Mouse (Mus musculus): ENCODE results near the gene Tef. TPM values are rescaled to one million over a fixed set of nuclear protein-coding genes. Genes with fewer than 3 reads are reported as not detected.

Tef gene
- polyA plus RNA-seq (2015; fragmentation: Nextera tagmentation; extraction: Ambion mirVana) = 48.0 and 51.4 TPM in 2 replicates

DNA sequence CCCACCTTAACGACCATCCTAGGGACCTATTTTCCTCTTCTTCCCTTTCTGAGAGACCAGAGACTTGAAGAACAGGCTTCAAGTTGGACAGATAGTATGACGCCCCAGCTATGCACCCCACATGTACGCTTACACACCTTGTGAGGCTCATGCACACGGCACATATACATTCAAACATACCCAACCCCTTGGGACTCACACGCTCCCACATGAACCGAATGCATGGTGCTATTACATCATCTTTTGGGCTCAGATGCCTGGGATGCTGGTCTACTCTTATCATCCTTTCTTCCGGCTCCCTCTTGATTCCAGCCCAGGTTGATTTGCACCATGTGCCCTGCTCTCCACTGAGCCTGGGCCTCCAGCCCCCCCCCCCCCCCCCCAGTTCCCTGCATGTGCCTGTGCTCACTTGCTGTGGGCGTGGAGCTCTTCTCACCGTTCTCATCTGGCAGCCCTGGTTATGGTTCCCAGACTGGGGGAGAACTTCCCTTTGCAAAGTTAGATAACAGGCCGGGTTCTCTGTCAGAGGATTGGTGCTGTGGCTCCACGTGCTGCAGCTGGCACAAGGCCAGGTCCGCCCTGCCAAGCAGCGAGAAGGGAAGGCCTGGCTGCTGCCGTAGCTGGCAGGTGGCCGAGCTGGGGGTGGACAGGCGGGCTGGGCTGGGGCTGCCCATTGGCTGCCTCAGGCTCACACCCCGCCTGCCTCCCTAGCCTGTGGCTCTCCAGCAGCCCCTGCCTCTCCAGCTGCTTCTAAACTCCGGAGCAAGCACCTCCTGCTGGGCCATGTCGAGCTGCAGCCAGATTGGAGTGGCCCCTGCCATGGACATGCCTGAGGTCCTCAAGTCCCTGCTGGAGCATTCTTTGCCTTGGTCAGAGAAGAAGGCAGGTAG is at the start of gene Tef:
TSS of gene Tef (plus strand) at position 421 of the 890 bp plus-strand sequence.

DNA sequence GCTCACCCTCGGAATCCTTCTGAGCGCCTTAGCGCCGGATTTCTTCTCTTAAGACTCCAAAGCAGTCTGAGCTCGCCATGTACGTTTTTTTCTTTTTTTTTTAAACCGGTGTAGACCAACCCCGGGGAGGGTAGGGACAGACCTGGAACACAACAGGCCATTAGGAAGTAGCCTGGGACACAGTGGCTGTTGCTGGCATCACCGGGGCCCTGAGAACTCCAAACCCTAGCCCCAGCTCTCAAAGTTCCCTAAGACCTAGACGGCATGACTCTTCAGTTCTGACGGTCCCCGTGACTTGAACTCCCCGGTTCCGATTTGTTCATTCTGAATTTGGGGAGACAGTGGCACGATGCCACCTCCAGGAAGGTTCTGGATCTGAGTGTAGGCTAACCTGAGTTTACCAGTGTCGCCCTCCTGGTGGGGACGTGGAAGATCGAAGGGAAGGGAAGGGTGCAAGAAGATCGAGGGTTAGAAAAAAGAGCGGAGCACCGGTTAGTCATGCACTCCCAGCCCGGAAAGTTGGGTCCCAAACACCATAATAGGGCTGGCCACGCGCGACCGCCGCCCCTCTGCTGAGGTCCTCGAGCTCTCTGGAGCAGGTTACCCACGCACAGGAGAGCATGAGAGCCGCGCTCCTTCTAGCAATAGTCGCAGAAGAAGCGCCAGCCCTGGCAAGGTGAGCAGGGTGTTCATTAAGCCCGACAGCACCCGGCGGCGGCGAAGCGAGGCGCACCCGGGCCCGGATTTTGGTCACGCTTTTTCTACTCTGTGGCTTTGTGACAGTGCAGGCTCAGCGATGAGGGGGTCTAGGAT is 56.5 kb downstream of the Tef start, which contains the start of gene Tob2:
TSS of gene Tob2 (minus strand) at position 280 of the 813 bp plus-strand sequence.

DNA sequence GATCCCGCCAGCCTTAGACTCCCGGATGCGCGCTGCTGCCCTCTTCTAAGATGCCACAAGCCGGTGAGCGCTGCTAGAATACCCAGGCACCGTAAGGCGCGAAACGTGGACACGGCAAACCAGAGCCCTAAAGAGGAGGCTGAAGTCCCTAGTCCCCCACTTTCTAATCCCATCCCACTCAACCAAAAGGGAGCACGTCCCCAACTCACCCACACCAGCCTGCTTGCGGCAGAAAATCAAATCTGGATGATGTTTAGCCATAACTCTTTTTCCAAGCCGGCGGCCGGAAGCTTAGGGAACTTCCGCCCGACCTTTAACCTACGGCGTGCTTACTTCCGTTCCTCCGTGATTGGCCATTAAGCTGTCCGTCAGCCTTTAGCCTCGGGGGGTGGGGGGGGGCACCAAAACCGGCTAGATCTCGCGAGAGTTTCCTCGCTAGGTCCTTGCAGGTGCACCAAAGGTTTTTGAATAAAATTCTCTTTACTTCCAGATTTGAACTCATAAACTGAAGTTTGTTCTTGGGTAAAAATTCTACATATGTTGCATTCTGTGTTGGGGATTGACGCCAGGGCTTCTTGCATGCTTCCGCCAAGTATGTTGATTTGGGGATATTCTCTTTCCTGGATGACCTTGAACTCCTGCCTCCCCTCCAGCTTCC is 69.5 kb downstream of the Tef start, which contains the start of gene Phf5a:
TSS of gene Phf5a (minus strand) at position 308 of the 658 bp plus-strand sequence.

DNA sequence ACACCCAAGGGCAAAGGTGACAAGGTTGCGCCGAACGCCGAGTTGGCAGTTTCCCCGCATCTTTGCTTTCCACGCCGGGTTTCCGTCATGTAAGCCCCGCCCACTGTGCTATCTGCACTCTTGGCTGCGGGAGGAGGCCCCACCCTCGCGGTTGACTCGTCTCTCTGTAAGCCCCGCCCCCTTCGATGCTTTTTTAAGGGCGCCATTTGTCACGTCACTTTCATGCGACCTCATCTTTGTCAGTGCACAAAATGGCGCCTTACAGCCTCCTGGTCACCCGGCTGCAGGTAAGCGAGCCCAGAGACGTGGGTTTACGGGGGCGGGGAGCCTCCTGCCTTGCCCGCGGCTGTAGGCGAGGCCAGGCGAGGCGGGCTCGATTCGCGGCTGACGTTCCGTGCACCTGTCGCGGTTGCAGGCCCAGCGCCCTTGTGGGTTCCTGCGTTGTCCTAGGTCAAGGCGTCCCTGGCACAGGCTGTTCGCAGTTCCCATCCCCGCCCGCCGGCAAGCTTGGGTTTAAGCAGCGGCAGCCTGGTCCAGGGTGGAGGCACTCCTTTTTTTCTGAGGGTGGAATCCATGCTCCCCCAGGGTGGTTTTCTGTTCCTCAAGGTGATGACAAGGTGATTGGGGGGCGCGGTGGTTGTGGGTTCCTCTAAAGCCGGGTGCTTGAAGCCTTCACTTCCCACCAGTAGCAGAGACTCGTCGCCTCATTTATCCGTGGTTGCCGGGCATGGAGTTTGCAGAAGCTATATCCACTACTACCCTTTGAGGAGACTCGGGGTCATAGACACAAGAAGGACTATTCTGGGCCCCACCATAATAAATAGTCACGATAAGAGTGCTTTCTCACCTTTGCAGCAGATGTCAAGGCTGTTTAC is 70.3 kb downstream of the Tef start, which contains the start of gene Aco2:
TSS of gene Aco2 (plus strand) at position 48 of the 875 bp plus-strand sequence.

Other genes starting within 250 kb of the Tef start
- gene Ep300, start 217.1 kb upstream of the Tef start, polyA plus RNA-seq (2015; fragmentation: Nextera tagmentation; extraction: Ambion mirVana) = 6.8 and 7.0 TPM in 2 replicates
- gene L3mbtl2, start 138.5 kb upstream of the Tef start, polyA plus RNA-seq (2015; fragmentation: Nextera tagmentation; extraction: Ambion mirVana) = 5.8 and 7.2 TPM in 2 replicates
- gene Chadl, start 105.1 kb upstream of the Tef start, polyA plus RNA-seq (2015; fragmentation: Nextera tagmentation; extraction: Ambion mirVana) = 2.7 and 4.2 TPM in 2 replicates
- gene Zc3h7b, start 57.4 kb upstream of the Tef start, polyA plus RNA-seq (2015; fragmentation: Nextera tagmentation; extraction: Ambion mirVana) = 8.7 and 8.9 TPM in 2 replicates
- 20.9 and 21.1 TPM in 2 replicates for gene Rangap1, start 56.9 kb upstream of the Tef start, polyA plus RNA-seq (2015; fragmentation: Nextera tagmentation; extraction: Ambion mirVana)
- 31.6 and 35.5 TPM in 2 replicates for gene Tob2, start 56.4 kb downstream of the Tef start, polyA plus RNA-seq (2015; fragmentation: Nextera tagmentation; extraction: Ambion mirVana)
- gene Phf5a, start 69.5 kb downstream of the Tef start, polyA plus RNA-seq (2015; fragmentation: Nextera tagmentation; extraction: Ambion mirVana) = 48.6 and 54.7 TPM in 2 replicates
- 541 and 569 TPM in 2 replicates for gene Aco2, start 69.9 kb downstream of the Tef start, polyA plus RNA-seq (2015; fragmentation: Nextera tagmentation; extraction: Ambion mirVana)
- gene Polr3h, start 123.8 kb downstream of the Tef start, polyA plus RNA-seq (2015; fragmentation: Nextera tagmentation; extraction: Ambion mirVana) = 142 and 168 TPM in 2 replicates
- gene Csdc2, start 134.3 kb downstream of the Tef start, polyA plus RNA-seq (2015; fragmentation: Nextera tagmentation; extraction: Ambion mirVana) = 12.6 and 14.2 TPM in 2 replicates
- 18.1 and 25.8 TPM in 2 replicates for gene Pmm1, start 158.5 kb downstream of the Tef start, polyA plus RNA-seq (2015; fragmentation: Nextera tagmentation; extraction: Ambion mirVana)
- not detected in 2 replicates for gene 1700029P11Rik, start 178.1 kb downstream of the Tef start, polyA plus RNA-seq (2015; fragmentation: Nextera tagmentation; extraction: Ambion mirVana)
- 27.1 and 31.6 TPM in 2 replicates for gene Xrcc6, start 185.4 kb downstream of the Tef start, polyA plus RNA-seq (2015; fragmentation: Nextera tagmentation; extraction: Ambion mirVana)
- 12.9 and 13.2 TPM in 2 replicates for gene Desi1, start 231.4 kb downstream of the Tef start, polyA plus RNA-seq (2015; fragmentation: Nextera tagmentation; extraction: Ambion mirVana)
- 101 and 109 TPM in 2 replicates for gene Snu13, start 245.2 kb downstream of the Tef start, polyA plus RNA-seq (2015; fragmentation: Nextera tagmentation; extraction: Ambion mirVana)

All from skeletal muscle tissue, postnatal 0 days (tissue).